Mouse (Mus musculus): ENCODE results near the gene Samd4. TPM values are rescaled to one million over a fixed set of nuclear protein-coding genes. Genes with fewer than 3 reads are reported as not detected.

The Samd4 gene
- polyA plus RNA-seq, 1 experiment from 2014 or later: 0.34 TPM

GRCm38 (mm10) chr14:46853677-46854076, 29.0 kb upstream of the Samd4 start:
- H3K9ac ChIP-seq (replicated peaks): no peak overlapping the region
- H3K4me1 ChIP-seq (ENCODE audit: insufficient read depth): no peaks in the 10 kb centered on the region
- H3K9me3 ChIP-seq (ENCODE audit: low read length): no peaks in the 10 kb centered on the region
- H3K27ac ChIP-seq (ENCODE audit: low read depth): no peak overlapping the region
- WGBS (ENCODE audit: insufficient replicate concordance): 76% methylated on average over 11 of the region's 11 CpGs
- H3K4me2 ChIP-seq (ENCODE audit: low read depth, low read length): no peak overlapping the region
- no peak for TF ChIP-seq CTCF (IDR thresholded peaks at IDR 0.05; ENCODE audit: low read depth)
- no peak for TF ChIP-seq EP300 (IDR thresholded peaks at IDR 0.05; ENCODE audit: low read depth)
- H3K4me3 ChIP-seq (ENCODE audit: low read depth, low read length): no peak overlapping the region
- H3K36me3 ChIP-seq (replicated peaks; ENCODE audit: insufficient read depth, low read length): peaks cover 6% of the 10 kb centered on the region; the same call in 1 of the 2 replicates
- no peak for ATAC-seq
- no peak for DNase-seq
- no peaks in the 10 kb centered on the region for H3K27me3 ChIP-seq (ENCODE audit: insufficient read depth, low read length)

- Histone ChIP-seq H3K9me3 (ENCODE audit: low read length) (no peaks in the 10 kb centered on the region), H3K4me3 (ENCODE audit: low read depth, low read length) (no peak overlapping the region), H3K27me3 (ENCODE audit: insufficient read depth, low read length) (no peaks in the 10 kb centered on the region), H3K27ac (ENCODE audit: low read depth) (no peak overlapping the region), H3K4me1 (ENCODE audit: insufficient read depth) (no peaks in the 10 kb centered on the region), H3K36me3 (replicated peaks; ENCODE audit: insufficient read depth, low read length) (no peaks in the 10 kb centered on the region), H3K9ac (replicated peaks) (no peak overlapping the region), H3K4me2 (ENCODE audit: low read depth, low read length) (no peak overlapping the region)
- no peak for DNase-seq
- WGBS (ENCODE audit: insufficient replicate concordance): 61% methylated on average over 5 of the region's 5 CpGs
- no peak for TF ChIP-seq EP300 (IDR thresholded peaks at IDR 0.05; ENCODE audit: low read depth)
- no peak for TF ChIP-seq CTCF (IDR thresholded peaks at IDR 0.05; ENCODE audit: low read depth)
- no peak for ATAC-seq
Observed at GRCm38 (mm10) chr14:46862922-46863321, 19.7 kb upstream of the Samd4 start.

- H3K4me1 ChIP-seq (ENCODE audit: insufficient read depth): peaks cover 4% of the 10 kb centered on the region; the same call in 1 of the 2 replicates
- TF ChIP-seq EP300 (IDR thresholded peaks at IDR 0.05; ENCODE audit: low read depth) (no peak), CTCF (IDR thresholded peaks at IDR 0.05; ENCODE audit: low read depth) (peak; percentile 84)
- no peak overlapping the region for H3K9ac ChIP-seq (replicated peaks)
- 5% methylated on average over 10 of the region's 10 CpGs for WGBS (ENCODE audit: insufficient replicate concordance)
- peaks cover 43% of the 10 kb centered on the region for H3K27me3 ChIP-seq (ENCODE audit: insufficient read depth, low read length)
- H3K4me3 ChIP-seq (ENCODE audit: low read depth, low read length): no peak overlapping the region
- peak; percentile 68 for DNase-seq
- H3K4me2 ChIP-seq (ENCODE audit: low read depth, low read length): peak overlapping the region; percentile 85
- H3K9me3 ChIP-seq (ENCODE audit: low read length): no peaks in the 10 kb centered on the region
- ATAC-seq: no peak
- no peaks in the 10 kb centered on the region for H3K36me3 ChIP-seq (replicated peaks; ENCODE audit: insufficient read depth, low read length)
- no peak overlapping the region for H3K27ac ChIP-seq (ENCODE audit: low read depth)
Observed at GRCm38 (mm10) chr14:46880935-46881334, 1.7 kb upstream of the Samd4 start.

- H3K4me2 ChIP-seq (ENCODE audit: low read depth, low read length): peak overlapping the region; percentile 85
- H3K36me3 ChIP-seq (replicated peaks; ENCODE audit: insufficient read depth, low read length): no peaks in the 10 kb centered on the region
- peak overlapping the region; percentile 51 for H3K4me3 ChIP-seq (ENCODE audit: low read depth, low read length)
- H3K9me3 ChIP-seq (ENCODE audit: low read length): no peaks in the 10 kb centered on the region
- H3K4me1 ChIP-seq (ENCODE audit: insufficient read depth): peaks cover 4% of the 10 kb centered on the region; the same call in 1 of the 2 replicates
- H3K27me3 ChIP-seq (ENCODE audit: insufficient read depth, low read length): peaks cover 47% of the 10 kb centered on the region
- peak overlapping the region; percentile 79 for H3K27ac ChIP-seq (ENCODE audit: low read depth)
- WGBS (ENCODE audit: insufficient replicate concordance): 8% methylated on average over 40 of the region's 40 CpGs
- peak; percentile 47 for DNase-seq
- H3K9ac ChIP-seq (replicated peaks): peak overlapping the region; percentile 52
- TF ChIP-seq EP300 (IDR thresholded peaks at IDR 0.05; ENCODE audit: low read depth) (no peak), CTCF (IDR thresholded peaks at IDR 0.05; ENCODE audit: low read depth) (no peak)
- ATAC-seq: peak; percentile 32
Observed at GRCm38 (mm10) chr14:46881581-46882430, 848 bp upstream of the Samd4 start.

GRCm38 (mm10) chr14:46883068-46883870, 615 bp downstream of the Samd4 start:
- TF ChIP-seq CTCF (IDR thresholded peaks at IDR 0.05; ENCODE audit: low read depth) (0 out of 2 replicates have a peak, but pooled peaks have one; percentile 13), EP300 (IDR thresholded peaks at IDR 0.05; ENCODE audit: low read depth) (no peak)
- H3K27me3 ChIP-seq (ENCODE audit: insufficient read depth, low read length): peaks cover 49% of the 10 kb centered on the region
- peak overlapping the region; percentile 52 for H3K9ac ChIP-seq (replicated peaks)
- peak; percentile 39 for DNase-seq
- H3K27ac ChIP-seq (ENCODE audit: low read depth): peak overlapping the region; percentile 79; the same call in 1 of the 2 replicates
- WGBS (ENCODE audit: insufficient replicate concordance): 1% methylated on average over 61 of the region's 70 CpGs
- H3K4me1 ChIP-seq (ENCODE audit: insufficient read depth): peaks cover 4% of the 10 kb centered on the region; the same call in 1 of the 2 replicates
- H3K4me2 ChIP-seq (ENCODE audit: low read depth, low read length): peak overlapping the region; percentile 85
- peak overlapping the region; percentile 51 for H3K4me3 ChIP-seq (ENCODE audit: low read depth, low read length)
- H3K9me3 ChIP-seq (ENCODE audit: low read length): no peaks in the 10 kb centered on the region
- peak; percentile 6 for ATAC-seq
- H3K36me3 ChIP-seq (replicated peaks; ENCODE audit: insufficient read depth, low read length): no peaks in the 10 kb centered on the region
